Mouse (Mus musculus) testis, adult 2 months (tissue): ENCODE results near the gene Prr5l.

Experiments used
- CTCF ChIP-seq: fragments of 200-500 bp; IDR thresholded peaks from 2 replicates; pipeline ENCODE4 v1.5.1; 2012; ENCODE audit warnings: low read depth, mild to moderate bottlenecking, inconsistent platforms, low read length, moderate library complexity; ENCODE audit not compliant: control insufficient read depth, insufficient read depth, insufficient replicate concordance
- POLR2A ChIP-seq: fragments of 200-500 bp; IDR thresholded peaks from 2 replicates; pipeline ENCODE4 v1.6.1; 2012; ENCODE audit warnings: low read depth, mild to moderate bottlenecking, inconsistent platforms, low read length, moderate library complexity; ENCODE audit not compliant: control insufficient read depth

DNA sequence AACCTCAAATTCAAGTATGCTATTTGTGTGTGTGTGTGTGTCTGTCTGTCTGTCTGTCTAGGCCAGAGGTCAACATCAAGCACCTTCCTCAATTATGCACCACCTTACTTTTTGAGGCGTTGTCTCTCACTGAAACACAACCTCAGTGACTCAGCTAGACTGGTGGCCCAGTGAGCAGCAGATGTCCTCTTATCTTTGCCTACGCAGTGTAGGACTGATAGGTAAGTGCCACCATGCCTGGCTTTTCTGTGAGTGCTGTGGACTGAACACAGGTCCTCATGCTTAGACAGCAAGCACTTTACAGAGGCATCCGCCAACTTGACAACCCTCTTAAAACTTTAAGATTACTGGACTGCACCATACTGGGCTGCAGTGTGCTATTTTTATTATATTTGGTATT, 214.1 kb downstream of the Prr5l start:
- no peak for TF ChIP-seq CTCF
- TF ChIP-seq POLR2A: no peak
